Mouse (Mus musculus) WW6 (cell line): Measurements from ENCODE around the gene Pigx.

ENCODE experiments used
- DNase-seq: peaks from one replicate; pipeline ENCODE4 v3.0.0-alpha.2; 2013; ENCODE audit warnings: low read depth, low spot score

The Pigx gene

GRCm38 (mm10) chr16:32099638-32100150, at the start of gene Pigx, which contains the start of gene Cep19:
Gene Pigx (minus strand): TSS chr16:32099740.
Gene Cep19 (plus strand): TSS chr16:32099800.
- peak; percentile 86 for DNase-seq

DNA sequence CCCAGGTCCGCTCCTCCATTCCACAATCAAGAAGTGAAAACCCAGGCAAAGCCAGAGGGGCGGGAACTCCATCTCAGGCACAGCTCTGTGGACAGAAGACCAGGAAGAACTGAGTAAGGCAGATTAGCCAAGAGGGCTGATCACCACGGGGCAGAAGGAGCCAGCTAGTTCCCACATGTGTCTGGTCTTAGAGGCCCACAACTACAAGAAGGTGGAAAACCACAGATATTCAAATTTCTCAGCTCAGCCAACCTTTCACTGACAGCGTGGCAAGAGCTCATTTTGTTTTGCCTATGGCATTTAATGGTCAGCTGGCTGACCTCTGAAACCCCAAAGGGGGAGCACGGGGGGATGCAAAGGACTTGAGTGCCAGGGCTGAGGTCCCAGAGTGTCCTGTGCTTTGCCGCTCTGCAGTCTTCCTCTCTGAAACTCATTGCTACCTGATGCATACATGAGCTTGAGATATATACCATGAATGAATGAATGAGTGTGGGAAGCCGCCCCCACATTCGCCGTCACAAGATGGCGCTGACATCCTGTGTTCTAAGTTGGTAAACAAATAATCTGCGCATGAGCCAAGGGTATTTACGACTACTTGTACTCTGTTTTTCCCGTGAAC, 48.2 kb upstream of the Pigx start:
- no peak for DNase-seq

DNA sequence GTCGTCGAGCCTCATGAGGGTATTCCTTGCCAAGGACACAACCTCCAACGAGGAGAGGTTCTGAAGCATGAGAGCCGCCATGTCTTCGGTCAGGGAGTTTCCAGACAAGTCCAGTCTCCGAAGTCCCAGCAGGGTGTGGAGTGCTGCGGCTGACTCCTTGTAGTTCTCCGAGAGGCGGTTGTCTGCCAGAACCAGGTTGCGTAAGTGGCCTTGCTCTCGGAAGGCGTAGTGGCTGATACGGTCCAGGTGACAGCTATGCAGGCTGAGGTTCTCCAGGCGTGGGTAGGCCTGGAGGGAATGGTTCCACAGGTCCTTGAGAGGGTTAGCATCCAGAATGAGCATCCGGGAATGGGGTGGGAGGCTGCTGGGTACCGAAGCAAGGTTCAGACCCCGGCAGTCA, 45.1 kb upstream of the Pigx start:
- DNase-seq, result no peak

- DNase-seq, result no peak
Measured at GRCm38 (mm10) chr16:32143766-32144165, 44.2 kb upstream of the Pigx start.

DNA sequence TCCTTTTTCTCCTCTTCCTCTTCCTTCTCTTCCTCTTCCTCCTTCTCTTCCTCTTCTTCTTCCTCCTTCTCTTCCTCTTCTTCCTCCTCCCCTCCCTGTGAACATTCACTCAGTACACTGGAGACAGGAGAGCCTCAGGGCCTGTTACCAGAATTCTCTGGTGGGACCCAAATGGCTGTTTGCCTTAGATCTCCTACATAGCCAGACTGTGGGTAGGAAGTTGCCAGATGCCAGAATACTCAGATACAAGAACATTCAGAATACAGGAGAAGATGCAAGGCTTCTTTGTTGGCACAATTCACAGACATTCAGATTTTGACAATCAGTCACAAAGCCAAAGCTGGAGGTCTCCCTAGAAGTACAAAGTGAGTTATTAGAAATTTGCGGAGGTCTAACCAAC, 39.4 kb upstream of the Pigx start:
- no peak for DNase-seq

GRCm38 (mm10) chr16:32135842-32136357, 36.4 kb upstream of the Pigx start:
- peak; percentile 28 for DNase-seq

- no peak for DNase-seq
Measured at GRCm38 (mm10) chr16:32133148-32133547, 33.6 kb upstream of the Pigx start.

GRCm38 (mm10) chr16:32130190-32130826, 30.8 kb upstream of the Pigx start:
- no peak for DNase-seq

DNA sequence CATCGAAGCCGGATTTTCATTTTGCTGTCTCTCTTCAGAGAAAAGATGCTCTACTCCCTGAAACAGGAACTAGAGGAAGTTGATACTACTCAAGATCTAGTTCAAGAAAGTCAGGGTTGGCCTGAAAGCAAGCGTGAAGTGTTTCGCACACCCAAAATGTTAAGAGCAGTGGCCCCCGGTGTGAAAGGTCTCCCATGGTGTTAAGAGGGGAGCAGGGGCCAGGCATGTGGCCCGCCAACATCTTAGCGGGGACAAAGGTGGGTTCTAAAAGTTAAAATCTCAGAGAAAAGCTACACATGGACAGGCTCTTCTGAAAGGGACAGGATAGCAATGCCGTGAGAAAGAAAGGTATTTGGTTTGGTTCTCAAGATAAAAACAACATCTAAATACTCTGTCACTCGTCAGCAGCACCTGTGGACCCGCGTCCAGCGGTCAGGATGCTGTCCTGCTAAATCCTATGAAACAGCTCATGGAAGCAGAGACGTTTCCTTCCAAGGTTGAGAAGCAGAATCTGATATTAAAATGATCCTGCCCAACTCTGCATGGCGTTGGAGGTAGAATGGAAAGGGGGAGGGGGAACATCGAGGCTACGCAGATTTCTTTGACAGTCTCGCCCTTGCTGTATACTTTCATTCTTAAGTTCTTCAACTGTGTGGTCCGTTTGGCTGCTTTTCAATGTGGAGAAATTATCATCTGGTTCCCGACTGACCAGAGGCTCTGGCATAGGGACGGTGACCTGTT, 30.1 kb upstream of the Pigx start:
- no peak for DNase-seq

DNA sequence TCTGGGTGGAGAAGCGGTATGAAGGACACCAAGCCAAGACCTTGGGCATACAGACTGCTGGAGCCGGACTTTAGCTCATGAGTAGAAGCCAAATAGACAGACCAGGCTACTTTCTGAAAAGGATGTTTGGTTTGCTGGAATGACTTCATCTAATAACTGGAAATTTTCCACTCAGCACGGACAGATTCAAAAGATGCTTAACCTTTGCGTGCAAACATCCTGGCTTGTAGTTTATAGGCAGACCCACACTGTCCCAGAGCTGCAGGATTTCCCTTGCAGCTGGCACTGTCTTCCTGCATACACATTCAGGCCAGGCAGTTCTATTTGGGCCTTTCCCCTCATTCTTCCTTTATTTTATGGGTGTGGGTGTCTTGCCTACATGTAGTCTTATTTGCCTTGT, 27.5 kb upstream of the Pigx start:
- no peak for DNase-seq

- DNase-seq, result no peak
Measured at GRCm38 (mm10) chr16:32125364-32125763, 25.8 kb upstream of the Pigx start.

GRCm38 (mm10) chr16:32124444-32125335, 25.1 kb upstream of the Pigx start:
- no peak for DNase-seq

DNA sequence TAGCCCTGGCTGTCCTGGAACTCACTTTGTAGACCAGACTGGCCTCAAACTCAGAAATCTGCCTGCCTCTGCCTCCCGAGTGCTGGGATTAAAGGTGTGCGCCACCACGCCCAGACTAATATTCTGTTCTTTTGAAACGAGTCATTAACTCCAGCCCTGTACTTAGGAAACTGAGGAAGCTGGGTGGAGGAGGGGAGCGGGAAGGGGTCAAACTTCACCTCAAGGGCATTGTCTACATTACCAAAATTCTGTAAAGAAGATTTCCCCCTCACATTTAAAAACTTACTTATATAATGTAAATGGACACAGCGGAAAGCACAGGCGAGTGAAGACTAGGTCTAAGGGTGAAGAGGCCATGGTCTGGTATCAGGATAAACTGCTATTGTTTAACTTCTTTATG, 24.5 kb upstream of the Pigx start:
- no peak for DNase-seq

DNA sequence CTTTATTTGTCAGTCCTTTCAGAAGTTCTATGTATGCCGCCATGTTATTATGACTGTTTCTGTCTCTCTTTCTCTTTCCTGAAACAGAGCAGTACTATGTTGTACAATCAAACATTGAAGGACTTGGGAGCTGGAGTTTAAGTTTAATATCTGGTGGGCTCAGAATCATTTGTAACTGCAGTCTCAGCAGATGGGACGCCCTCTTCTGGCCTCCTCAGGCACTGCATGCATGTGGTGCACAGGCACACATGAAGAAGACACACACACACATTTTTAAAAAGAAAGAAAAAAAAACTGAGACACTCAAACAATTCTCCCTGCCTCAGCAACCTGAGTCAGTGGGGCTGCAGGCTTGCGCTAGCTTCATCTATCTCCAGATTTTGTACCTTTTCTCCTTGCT, 20.9 kb upstream of the Pigx start:
- no peak for DNase-seq

DNA sequence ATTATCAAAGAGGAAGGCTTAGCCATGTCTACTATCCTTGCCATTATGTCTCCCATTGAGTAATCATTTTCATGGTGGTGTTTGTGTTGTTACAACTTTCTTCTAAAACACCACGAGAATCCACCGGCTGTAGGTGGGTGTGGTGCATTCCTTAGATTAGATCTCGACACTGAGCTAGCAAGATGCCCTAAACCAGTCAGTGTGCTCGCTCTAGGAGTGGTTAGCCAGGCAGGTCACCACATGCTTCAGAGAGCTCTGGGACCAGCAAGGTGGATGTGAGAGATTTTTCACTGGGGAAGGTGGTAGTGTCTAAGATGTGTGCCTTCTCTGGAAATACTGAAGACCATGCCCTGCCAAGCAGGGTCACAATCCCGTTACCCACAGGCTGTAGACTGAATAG, 16.6 kb upstream of the Pigx start:
- DNase-seq, result no peak

DNA sequence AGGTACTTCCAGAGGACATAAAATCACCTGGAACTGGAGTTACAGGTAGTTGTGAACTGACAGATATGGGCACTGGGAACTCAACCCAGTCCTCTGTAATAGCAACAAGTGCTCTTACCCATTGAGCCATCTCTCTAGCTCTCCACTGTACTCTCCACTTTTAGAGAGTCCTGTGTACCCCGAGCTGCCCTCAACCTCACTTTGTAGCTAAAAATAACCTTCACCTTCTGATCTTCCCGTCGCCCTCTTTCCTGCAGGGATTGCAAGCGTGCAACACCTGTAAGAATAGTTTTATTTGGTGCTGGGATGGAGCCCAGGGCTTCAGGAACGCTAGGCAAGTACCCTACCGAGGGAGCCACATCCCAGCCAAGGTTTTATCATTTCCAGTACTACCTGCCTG, 16.2 kb upstream of the Pigx start:
- no peak for DNase-seq

- no peak for DNase-seq
Measured at GRCm38 (mm10) chr16:32114968-32115695, 15.6 kb upstream of the Pigx start.

GRCm38 (mm10) chr16:32114406-32114805, 14.9 kb upstream of the Pigx start:
- DNase-seq, result no peak

DNA sequence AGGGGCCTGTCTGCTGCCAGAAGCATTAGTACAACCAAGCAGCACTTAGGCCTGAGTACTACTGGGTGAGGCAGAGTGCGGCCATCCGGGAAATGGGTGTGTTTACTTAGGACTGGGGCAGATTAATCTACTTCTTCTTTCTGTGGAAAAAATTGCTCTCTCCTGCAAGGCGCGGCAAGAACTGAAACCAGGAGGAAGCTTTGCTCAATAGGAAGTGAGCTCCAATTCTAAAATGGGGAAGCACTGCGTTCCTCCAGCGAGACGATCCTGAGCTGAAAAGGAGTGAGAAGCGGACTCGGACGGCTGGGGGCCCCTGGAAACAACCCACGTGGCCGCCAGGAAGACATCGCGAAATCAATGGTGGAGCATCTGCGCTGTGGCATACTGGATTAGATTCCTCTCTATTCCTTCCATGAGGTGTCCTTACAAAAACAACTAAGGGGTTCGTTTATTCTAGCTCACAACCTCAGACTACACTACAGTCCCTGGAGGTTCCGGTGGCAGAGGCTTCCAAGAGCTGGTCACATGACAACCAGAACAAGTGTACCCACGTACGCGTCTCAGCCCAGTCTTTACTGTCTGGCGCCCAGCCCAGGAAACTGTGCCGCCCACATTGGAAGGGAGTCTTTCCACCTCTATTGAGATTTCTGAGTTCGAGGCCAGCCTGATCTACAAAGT, 14.1 kb upstream of the Pigx start:
- no peak for DNase-seq
